Mouse (Mus musculus) small intestine, adult 10 weeks (tissue): ENCODE data around the gene Sugp2. TPM values are rescaled to one million over a fixed set of nuclear protein-coding genes. Genes with fewer than 3 reads are reported as not detected.

Experiments
- polyA plus RNA-seq: library from polyadenylated mRNA; stranded (reverse); fragments of 350-450 nt; fragmentation: Illumina TruSeq; extraction: RNeasy Lipid Tissue Mini Kit (QIAGEN cat#74804); gene quantifications from one replicate; pipeline ENCODE4 v1.2.3, GENCODE M21; 2014; ENCODE audit warnings: low replicate concordance

Sugp2 gene
- 2.9 TPM for polyA plus RNA-seq

GRCm38 (mm10) chr8:70234080-70234780, at the start of gene Sugp2, which contains the start of gene Armc6:
Gene Sugp2, plus strand, starts transcription at chr8:70234226.
Gene Armc6, minus strand, starts transcription at chr8:70234466.

GRCm38 (mm10) chr8:70212112-70213055, 21.6 kb upstream of the Sugp2 start, which contains the start of gene Slc25a42:
Gene Slc25a42, minus strand, starts transcription at chr8:70212305.

GRCm38 (mm10) chr8:70282603-70283135, 48.6 kb downstream of the Sugp2 start, which contains the start of gene Homer3:
Gene Homer3, plus strand, starts transcription at chr8:70282827.

GRCm38 (mm10) chr8:70302358-70302890, 68.4 kb downstream of the Sugp2 start, which contains the start of the genes Ddx49 and Cope:
Gene Ddx49, minus strand, starts transcription at chr8:70302489.
Gene Cope, plus strand, starts transcription at chr8:70302518.

GRCm38 (mm10) chr8:70315624-70316510, 81.8 kb downstream of the Sugp2 start, which contains the start of gene Cers1:
Gene Cers1, plus strand, starts transcription at chr8:70315775.

GRCm38 (mm10) chr8:70329124-70329834, 95.3 kb downstream of the Sugp2 start, which contains the start of gene Gdf1:
Gene Gdf1, plus strand, starts transcription at chr8:70329817.

Other genes starting within 250 kb of the Sugp2 start
- gene Gatad2a, start 237.8 kb upstream of the Sugp2 start, polyA plus RNA-seq, result 5.5 TPM
- gene Mau2, start 191.5 kb upstream of the Sugp2 start, polyA plus RNA-seq, result 8.8 TPM
- gene Sugp1, start 191.4 kb upstream of the Sugp2 start, polyA plus RNA-seq, result 5.9 TPM
- 30.1 TPM for gene Tm6sf2, start 161.3 kb upstream of the Sugp2 start, polyA plus RNA-seq
- 0.15 TPM for gene Hapln4, start 150.8 kb upstream of the Sugp2 start, polyA plus RNA-seq
- not detected for gene Ncan, start 113.4 kb upstream of the Sugp2 start, polyA plus RNA-seq
- gene Nr2c2ap, start 102.9 kb upstream of the Sugp2 start, polyA plus RNA-seq, result 0.37 TPM
- gene Rfxank, start 95.1 kb upstream of the Sugp2 start, polyA plus RNA-seq, result 0.33 TPM
- gene Borcs8, start 94.7 kb upstream of the Sugp2 start, polyA plus RNA-seq, result 2.0 TPM
- gene Mef2b, start 94.5 kb upstream of the Sugp2 start, polyA plus RNA-seq, result not detected
- 3.5 TPM for gene Tmem161a, start 61.9 kb upstream of the Sugp2 start, polyA plus RNA-seq
- gene Slc25a42, start 21.9 kb upstream of the Sugp2 start, polyA plus RNA-seq, result 1.2 TPM
- gene Armc6, start 240 bp downstream of the Sugp2 start, polyA plus RNA-seq, result 0.71 TPM
- gene Homer3, start 48.6 kb downstream of the Sugp2 start, polyA plus RNA-seq, result not detected
- gene Ddx49, start 68.3 kb downstream of the Sugp2 start, polyA plus RNA-seq, result 4.1 TPM
- gene Cope, start 68.3 kb downstream of the Sugp2 start, polyA plus RNA-seq, result 0.59 TPM
- not detected for gene Cers1, start 81.5 kb downstream of the Sugp2 start, polyA plus RNA-seq
- not detected for gene Gdf1, start 95.6 kb downstream of the Sugp2 start, polyA plus RNA-seq
- 2.2 TPM for gene Upf1, start 119.1 kb downstream of the Sugp2 start, polyA plus RNA-seq
- not detected for gene Comp, start 139.3 kb downstream of the Sugp2 start, polyA plus RNA-seq
- gene Crtc1, start 205.4 kb downstream of the Sugp2 start, polyA plus RNA-seq, result 1.2 TPM
- 0.67 TPM for gene Klhl26, start 242.7 kb downstream of the Sugp2 start, polyA plus RNA-seq